Mouse (Mus musculus): Measurements from ENCODE around the gene L3mbtl4.

GRCm38 (mm10) chr17:68285119-68285782 is 11.7 kb downstream of the L3mbtl4 start:
- TF ChIP-seq CTCF (IDR thresholded peaks at IDR 0.05; ENCODE audit: low read depth), result no peak
- no peak for TF ChIP-seq EP300 (IDR thresholded peaks at IDR 0.05; ENCODE audit: low read depth)

All from heart, postnatal 0 days (tissue).